Mouse (Mus musculus) kidney, adult 2 months (tissue): Measurements from ENCODE around the gene Slit3. TPM values are rescaled to one million over a fixed set of nuclear protein-coding genes. Genes with fewer than 3 reads are reported as not detected.

ENCODE experiments used
- DNase-seq: peaks from one replicate; pipeline ENCODE4 v3.0.0; 2021
- H3K27ac ChIP-seq: fragments of 200-500 bp; 2 replicates; pipeline ENCODE4 v1.5.1; 2012; ENCODE audit warnings: low read depth, low read length, control low read depth, inconsistent platforms; ENCODE audit not compliant: insufficient read depth
- H3K27me3 ChIP-seq: fragments of 200-500 bp; replicated peaks from 2 replicates; pipeline ENCODE4 v1.6.1; 2012; ENCODE audit warnings: mild to moderate bottlenecking, moderate library complexity, low read length, inconsistent platforms; ENCODE audit not compliant: control insufficient read depth, insufficient read depth
- H3K36me3 ChIP-seq: fragments of 200-500 bp; 2 replicates; pipeline ENCODE4 v1.6.1; 2012; ENCODE audit warnings: mild to moderate bottlenecking, moderate library complexity, low read length, inconsistent platforms; ENCODE audit not compliant: control insufficient read depth, insufficient read depth
- H3K4me1 ChIP-seq: fragments of 200-500 bp; 2 replicates; pipeline ENCODE4 v1.6.1; 2011; ENCODE audit warnings: low read length; ENCODE audit not compliant: control insufficient read depth, insufficient read depth
- H3K4me3 ChIP-seq: fragments of 200-500 bp; 2 replicates; pipeline ENCODE4 v1.5.1; 2011; ENCODE audit warnings: mild to moderate bottlenecking, low read depth, low read length, control low read depth; ENCODE audit not compliant: insufficient read depth
- CTCF ChIP-seq: fragments of 200-500 bp; conservative IDR thresholded peaks from 2 replicates; pipeline ENCODE4 v1.5.1; 2011; ENCODE audit warnings: low read depth, mild to moderate bottlenecking, control low read depth, low read length, moderate library complexity, mixed read lengths; ENCODE audit not compliant: insufficient read depth, insufficient read length
- POLR2A ChIP-seq: fragments of 200-500 bp; IDR thresholded peaks from one replicate; pipeline ENCODE4 v1.6.1; 2011; ENCODE audit warnings: low read depth, low read length, control low read depth
- WGBS: fragments of 180-500 bp; shearing (Covaris S2); methylation state at CpG from one replicate; pipeline ENCODE4 v1.1.7; 2018; 5-methylcytosine and 5-hydroxymethylcytosine counted together
- polyA plus RNA-seq: library from polyadenylated mRNA; depleted of rRNA; stranded (reverse); fragments of >200 nt; gene quantifications from 2 replicates; pipeline ENCODE4 v1.2.3, GENCODE M21; 2012

Gene Slit3
- polyA plus RNA-seq, 1 experiment, result 8.4 TPM

DNA sequence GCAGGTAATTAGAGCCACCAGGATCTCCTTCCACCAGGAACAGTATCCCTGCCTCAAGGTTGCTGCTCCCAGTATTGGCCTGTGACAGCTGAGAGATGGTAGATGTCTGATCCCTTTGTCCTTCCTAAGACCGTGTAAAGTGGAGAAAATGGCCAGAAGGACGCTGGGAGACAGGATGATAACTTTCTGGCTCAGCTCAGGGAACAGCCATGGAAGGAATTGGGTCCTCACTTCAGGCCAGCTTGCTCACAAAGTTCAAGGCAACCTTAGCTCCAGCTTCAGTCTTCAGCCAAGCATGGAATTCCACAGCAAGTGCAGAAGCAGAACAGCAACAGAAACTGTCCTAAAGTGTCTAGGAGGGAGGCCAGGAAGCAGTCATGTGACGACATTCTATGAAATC is 289.4 kb downstream of the Slit3 start:
- Histone ChIP-seq H3K36me3 (no peaks in the 10 kb centered on the region), H3K4me3 (no peak overlapping the region), H3K27me3 (no peaks in the 10 kb centered on the region), H3K27ac (no peak overlapping the region), H3K4me1 (peaks cover 4% of the 10 kb centered on the region; the same call in 1 of the 2 replicates)
- 39% methylated on average over 3 of the region's 3 CpGs for WGBS
- DNase-seq, result peak; percentile 14
- TF ChIP-seq POLR2A, result no peak
- no peak for TF ChIP-seq CTCF

- Histone ChIP-seq H3K27ac (no peak overlapping the region), H3K36me3 (no peaks in the 10 kb centered on the region), H3K4me3 (no peak overlapping the region), H3K27me3 (no peaks in the 10 kb centered on the region), H3K4me1 (no peaks in the 10 kb centered on the region)
- no peak for DNase-seq
- TF ChIP-seq CTCF (no peak), POLR2A (no peak)
- WGBS, result 74% methylated on average over 9 of the region's 9 CpGs
These were observed 294.9 kb downstream of the Slit3 start for GRCm38 (mm10) chr11:35415768-35416401.

DNA sequence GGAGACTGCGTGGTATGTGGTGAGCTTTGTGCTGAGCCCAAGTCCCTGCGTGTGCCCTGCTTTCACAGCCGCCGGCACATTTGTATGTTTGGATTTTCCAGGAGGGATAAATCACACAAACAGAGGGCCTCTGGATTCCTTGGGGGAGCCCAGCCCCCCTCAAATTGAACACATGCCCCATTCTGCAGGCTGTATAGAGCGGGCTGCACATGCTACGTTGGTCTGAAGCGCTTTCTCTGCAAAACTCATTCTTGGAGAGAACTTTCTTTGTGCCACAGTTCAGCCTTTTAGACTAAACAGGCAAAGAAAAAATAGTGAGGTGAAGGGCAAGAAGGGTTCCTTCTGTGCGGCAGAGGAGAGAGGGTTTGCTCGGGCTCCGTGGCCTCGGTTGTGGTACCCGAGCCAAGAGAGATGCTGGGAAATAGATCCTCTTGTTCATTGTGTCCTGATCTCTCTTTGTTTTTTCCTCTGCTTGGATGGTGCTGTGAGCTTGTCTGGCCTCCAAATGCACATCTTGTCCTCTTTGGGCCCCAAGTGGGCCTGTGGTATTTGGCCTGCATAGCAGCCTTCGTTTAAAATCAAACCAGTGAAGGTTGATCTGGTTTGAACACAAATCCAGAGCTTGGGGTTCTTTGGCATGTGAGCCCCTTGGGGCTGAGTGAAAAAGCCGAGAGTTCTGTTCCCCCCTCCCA is 295.5 kb downstream of the Slit3 start:
- H3K27ac ChIP-seq, result no peak overlapping the region
- no peak for DNase-seq
- H3K4me3 ChIP-seq, result no peak overlapping the region
- TF ChIP-seq POLR2A, result no peak
- TF ChIP-seq CTCF, result no peak
- 82% methylated on average over 14 of the region's 14 CpGs for WGBS
- H3K4me1 ChIP-seq, result no peaks in the 10 kb centered on the region
- no peaks in the 10 kb centered on the region for H3K36me3 ChIP-seq
- H3K27me3 ChIP-seq, result no peaks in the 10 kb centered on the region

- Histone ChIP-seq H3K27me3 (no peaks in the 10 kb centered on the region), H3K27ac (no peak overlapping the region), H3K36me3 (no peaks in the 10 kb centered on the region), H3K4me3 (no peak overlapping the region), H3K4me1 (no peaks in the 10 kb centered on the region)
- no peak for DNase-seq
- 63% methylated on average over 13 of the region's 13 CpGs for WGBS
- TF ChIP-seq CTCF (no peak), POLR2A (no peak)
These were observed 297.0 kb downstream of the Slit3 start for GRCm38 (mm10) chr11:35417911-35418552.

DNA sequence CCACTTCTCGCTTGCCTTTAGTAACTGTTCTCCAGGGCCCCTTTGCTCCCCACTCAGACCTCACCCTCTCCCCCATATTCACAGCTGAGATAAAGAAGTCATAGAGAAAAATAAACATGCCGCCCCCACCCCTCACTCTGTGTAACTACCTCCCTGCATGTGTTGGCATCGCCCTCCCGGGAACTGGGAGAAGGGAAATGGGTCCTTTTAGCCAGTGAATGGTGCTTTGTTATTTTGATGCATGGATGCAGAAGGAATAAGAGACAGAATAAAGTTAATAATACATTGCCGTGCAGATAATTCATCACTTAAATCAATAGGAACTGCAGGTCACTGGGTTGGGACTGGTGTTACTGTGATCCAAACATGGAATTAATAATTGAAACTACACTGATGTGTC is 298.0 kb downstream of the Slit3 start:
- no peaks in the 10 kb centered on the region for H3K36me3 ChIP-seq
- 90% methylated on average over 5 of the region's 5 CpGs for WGBS
- H3K4me1 ChIP-seq, result no peaks in the 10 kb centered on the region
- no peak for DNase-seq
- H3K4me3 ChIP-seq, result no peak overlapping the region
- H3K27ac ChIP-seq, result no peak overlapping the region
- H3K27me3 ChIP-seq, result no peaks in the 10 kb centered on the region
- no peak for TF ChIP-seq CTCF
- TF ChIP-seq POLR2A, result no peak

DNA sequence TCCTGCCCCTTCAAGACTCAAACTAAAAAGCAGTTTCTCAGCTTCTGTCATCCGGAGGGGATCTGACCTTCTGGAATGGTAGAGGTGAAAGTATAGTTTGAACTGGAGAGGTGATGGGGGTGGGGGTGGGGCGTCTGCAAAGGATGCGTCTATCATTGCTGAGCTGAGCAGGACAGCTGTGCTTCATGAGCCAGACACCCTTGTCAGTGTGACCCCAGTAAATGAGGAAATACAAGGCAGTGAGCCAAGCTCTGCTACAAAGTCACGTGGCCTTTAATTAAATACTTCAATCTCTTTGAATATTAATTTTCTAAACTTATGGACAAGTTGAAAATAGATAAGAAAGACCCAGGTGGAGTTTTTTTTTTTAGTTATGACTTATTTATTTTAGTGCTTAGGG is 300.7 kb downstream of the Slit3 start:
- Histone ChIP-seq H3K27me3 (no peaks in the 10 kb centered on the region), H3K36me3 (no peaks in the 10 kb centered on the region), H3K4me3 (no peak overlapping the region), H3K4me1 (no peaks in the 10 kb centered on the region), H3K27ac (no peak overlapping the region)
- DNase-seq, result no peak
- TF ChIP-seq CTCF (no peak), POLR2A (no peak)
- WGBS, result 48% methylated on average over 4 of the region's 4 CpGs

- no peaks in the 10 kb centered on the region for H3K27me3 ChIP-seq
- no peak for DNase-seq
- H3K4me1 ChIP-seq, result no peaks in the 10 kb centered on the region
- no peak overlapping the region for H3K27ac ChIP-seq
- no peak overlapping the region for H3K4me3 ChIP-seq
- H3K36me3 ChIP-seq, result no peaks in the 10 kb centered on the region
- TF ChIP-seq POLR2A (no peak), CTCF (no peak)
- WGBS, result 78% methylated on average over 7 of the region's 7 CpGs
These were observed 307.0 kb downstream of the Slit3 start for GRCm38 (mm10) chr11:35428036-35428435.
